Mouse (Mus musculus): ENCODE data around the gene Borcs8. TPM values are rescaled to one million over a fixed set of nuclear protein-coding genes. Genes with fewer than 3 reads are reported as not detected.

Borcs8 gene
- polyA plus RNA-seq, 1 experiment from 2014 or later = 44.9 TPM

- 0 out of 2 replicates have a peak overlapping the region, but pooled peaks have one; percentile 17 for H3K9ac ChIP-seq
- H3K27ac ChIP-seq = no peak overlapping the region
- H3K4me3 ChIP-seq = 0 out of 2 replicates have a peak overlapping the region, but pooled peaks have one; percentile 18
- H3K4me1 ChIP-seq = peaks cover 6% of the 10 kb centered on the region
- peaks cover 22% of the 10 kb centered on the region for H3K27me3 ChIP-seq
- ATAC-seq (ENCODE audit: borderline replicate concordance, extremely low read depth, low FRiP score, low TSS enrichment) = peak; percentile 80
- peak overlapping the region; percentile 50 for H3K4me2 ChIP-seq
- no peaks in the 10 kb centered on the region for H3K36me3 ChIP-seq
- under 1% methylated on average over 21 of the region's 21 CpGs for WGBS
- no peaks in the 10 kb centered on the region for H3K9me3 ChIP-seq
Observed at GRCm38 (mm10) chr8:70166504-70167110, 27.3 kb downstream of the Borcs8 start.

DNA sequence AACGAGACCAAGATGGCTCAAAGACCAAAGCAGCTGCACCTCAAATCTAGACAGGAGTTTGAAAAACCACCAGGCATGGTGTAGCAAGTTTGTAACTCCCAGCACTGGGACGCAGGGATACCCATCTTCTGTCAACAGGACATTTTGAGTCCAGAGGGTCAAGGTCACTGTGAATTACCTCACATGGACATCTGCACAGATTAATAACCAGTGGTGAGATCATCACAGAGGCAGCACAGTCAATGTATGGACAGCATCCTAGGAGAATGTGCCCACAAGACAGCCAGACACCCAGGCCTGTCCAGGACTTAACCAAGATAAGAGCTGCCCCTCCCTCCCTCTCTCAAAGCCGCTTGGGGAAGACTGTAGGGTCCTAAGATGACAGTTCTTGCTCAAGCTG, 30.8 kb downstream of the Borcs8 start:
- no peak overlapping the region for H3K4me3 ChIP-seq
- H3K9ac ChIP-seq = no peak overlapping the region
- H3K4me2 ChIP-seq = no peak overlapping the region
- no peaks in the 10 kb centered on the region for H3K9me3 ChIP-seq
- ATAC-seq (ENCODE audit: borderline replicate concordance, extremely low read depth, low FRiP score, low TSS enrichment) = no peak
- no peak overlapping the region for H3K27ac ChIP-seq
- H3K27me3 ChIP-seq = peaks cover 14% of the 10 kb centered on the region
- no peaks in the 10 kb centered on the region for H3K36me3 ChIP-seq
- WGBS = 66% methylated on average over 3 of the region's 3 CpGs
- peaks cover 22% of the 10 kb centered on the region for H3K4me1 ChIP-seq

- Histone ChIP-seq H3K4me1 (peaks cover 22% of the 10 kb centered on the region), H3K9ac (no peak overlapping the region), H3K27ac (no peak overlapping the region), H3K27me3 (peaks cover 7% of the 10 kb centered on the region; the same call in 1 of the 2 replicates), H3K36me3 (no peaks in the 10 kb centered on the region), H3K9me3 (no peaks in the 10 kb centered on the region), H3K4me2 (no peak overlapping the region), H3K4me3 (no peak overlapping the region)
- 68% methylated on average over 3 of the region's 3 CpGs for WGBS
- ATAC-seq (ENCODE audit: borderline replicate concordance, extremely low read depth, low FRiP score, low TSS enrichment) = no peak
Observed at GRCm38 (mm10) chr8:70170748-70171147, 31.4 kb downstream of the Borcs8 start.

DNA sequence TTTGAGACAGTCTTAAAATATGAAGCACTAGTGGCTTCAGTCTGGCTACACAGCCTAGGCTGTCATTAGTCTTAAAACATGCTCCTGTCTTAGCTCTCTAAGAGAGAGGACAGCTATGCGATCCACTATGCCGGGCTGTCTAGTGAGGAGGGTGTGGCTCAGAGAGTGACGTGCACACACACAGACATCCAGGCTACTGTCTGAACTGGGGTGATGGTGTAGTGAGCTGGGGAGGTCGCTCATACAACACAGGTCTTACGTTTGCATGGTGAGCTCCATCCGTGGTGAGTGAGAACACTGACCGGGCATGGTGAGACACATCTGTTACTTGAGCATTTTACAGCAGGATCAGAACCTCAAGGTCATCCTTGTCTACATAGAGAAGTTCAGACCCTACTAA, 31.9 kb downstream of the Borcs8 start:
- Histone ChIP-seq H3K27ac (no peak overlapping the region), H3K4me3 (no peak overlapping the region), H3K9ac (no peak overlapping the region), H3K4me2 (no peak overlapping the region), H3K36me3 (no peaks in the 10 kb centered on the region), H3K4me1 (peaks cover 22% of the 10 kb centered on the region), H3K9me3 (no peaks in the 10 kb centered on the region), H3K27me3 (peaks cover 3% of the 10 kb centered on the region; the same call in 1 of the 2 replicates)
- 84% methylated on average over 7 of the region's 7 CpGs for WGBS
- no peak for ATAC-seq (ENCODE audit: borderline replicate concordance, extremely low read depth, low FRiP score, low TSS enrichment)

DNA sequence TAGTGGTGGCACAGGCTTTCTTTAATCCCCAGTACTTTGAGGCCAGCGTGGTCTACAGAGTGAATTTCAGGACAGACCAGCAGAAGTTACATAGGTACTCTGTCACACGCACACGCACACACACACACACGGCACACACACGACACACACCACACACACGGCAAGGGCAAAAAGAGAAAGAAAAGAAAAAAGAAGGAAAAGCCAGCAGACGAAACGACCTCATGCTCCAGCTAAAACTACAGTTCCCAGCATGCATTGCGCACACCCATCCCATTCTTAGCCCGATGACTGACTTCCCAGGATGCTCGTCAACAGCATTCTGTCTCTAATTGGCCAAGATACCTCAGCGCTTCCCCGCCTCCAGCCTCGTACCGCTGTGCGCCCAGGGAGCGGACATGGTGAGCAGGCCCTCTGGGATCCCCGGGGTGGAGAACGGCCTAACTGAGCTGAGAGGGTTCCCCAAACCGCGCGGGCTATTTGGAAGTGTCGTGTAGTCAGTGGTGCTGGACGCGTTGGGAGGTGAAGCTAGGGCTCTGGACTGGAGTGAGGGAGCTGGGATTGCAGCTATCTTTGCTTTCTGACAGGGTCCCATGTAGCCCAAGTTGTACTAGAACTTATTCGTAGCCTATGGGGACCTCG, 32.9 kb downstream of the Borcs8 start, which contains the start of gene Tmem161a:
Gene Tmem161a, plus strand, starts transcription at position 314 of the 639 bp plus-strand sequence.
- Histone ChIP-seq H3K36me3 (peaks cover 5% of the 10 kb centered on the region; the same call in 1 of the 2 replicates), H3K4me3 (peak within 1 kb of the TSS; percentile 52), H3K27ac (peak within 1 kb of the TSS; percentile 29; the same call in 1 of the 2 replicates), H3K9ac (peak within 1 kb of the TSS; percentile 56), H3K4me2 (peak within 1 kb of the TSS; percentile 56), H3K9me3 (no peaks in the 10 kb centered on the region), H3K4me1 (peaks cover 17% of the 10 kb centered on the region), H3K27me3 (no peaks in the 10 kb centered on the region)
- 2% methylated on average over 27 of the region's 27 CpGs for WGBS
- ATAC-seq (ENCODE audit: borderline replicate concordance, extremely low read depth, low FRiP score, low TSS enrichment) = peak; percentile 96

DNA sequence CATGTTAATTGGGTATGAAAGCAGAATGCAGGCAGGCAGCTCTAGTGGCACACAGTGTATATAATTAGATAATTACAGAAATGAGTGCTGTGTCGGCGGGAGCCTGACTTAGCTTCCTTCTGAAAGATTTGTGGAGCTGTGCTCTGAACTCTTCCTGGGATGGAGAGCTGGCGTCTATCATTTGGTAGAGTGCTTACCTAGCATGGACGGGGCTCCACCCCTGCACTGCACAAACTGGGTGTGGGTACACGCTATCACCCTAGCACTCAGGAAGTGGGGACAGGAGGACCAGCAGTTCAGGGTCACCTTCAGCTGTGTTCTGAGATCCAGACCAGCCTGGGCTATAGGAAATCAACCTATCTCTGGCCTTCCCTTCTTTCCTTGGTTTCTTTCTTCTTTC, 34.0 kb downstream of the Borcs8 start:
- Histone ChIP-seq H3K27me3 (no peaks in the 10 kb centered on the region), H3K9ac (no peak overlapping the region), H3K4me3 (no peak overlapping the region; the same call in 1 of the 2 replicates), H3K4me1 (peaks cover 17% of the 10 kb centered on the region), H3K9me3 (no peaks in the 10 kb centered on the region), H3K4me2 (peak overlapping the region; percentile 56; the same call in 1 of the 2 replicates), H3K27ac (no peak overlapping the region), H3K36me3 (peaks cover 9% of the 10 kb centered on the region; the same call in 1 of the 2 replicates)
- no peak for ATAC-seq (ENCODE audit: borderline replicate concordance, extremely low read depth, low FRiP score, low TSS enrichment)
- WGBS = 75% methylated on average over 5 of the region's 5 CpGs

DNA sequence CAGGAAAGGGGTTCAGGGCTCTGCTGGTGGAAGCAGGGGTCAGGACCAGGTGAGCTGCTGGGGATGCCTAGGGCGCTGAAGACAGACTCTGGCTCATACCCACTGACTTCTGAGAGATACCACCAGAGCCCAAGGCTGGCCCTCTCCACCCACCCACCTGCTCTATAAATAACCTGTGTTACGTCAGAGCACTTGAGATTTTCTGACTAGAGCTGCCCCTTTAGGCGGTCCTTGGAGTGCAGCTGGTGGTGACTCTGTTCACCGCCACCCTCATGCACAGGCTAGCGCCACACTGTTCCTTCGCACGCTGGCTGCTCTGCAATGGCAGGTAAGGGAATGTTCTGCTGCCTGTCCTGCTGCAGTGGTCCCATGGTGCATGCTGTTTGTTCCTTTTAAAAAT, 34.8 kb downstream of the Borcs8 start:
- H3K4me2 ChIP-seq = 0 out of 2 replicates have a peak overlapping the region, but pooled peaks have one; percentile 13
- no peaks in the 10 kb centered on the region for H3K27me3 ChIP-seq
- WGBS = 57% methylated on average over 7 of the region's 7 CpGs
- ATAC-seq (ENCODE audit: borderline replicate concordance, extremely low read depth, low FRiP score, low TSS enrichment) = 0 out of 2 replicates have a peak, but pooled peaks have one; percentile 3
- no peaks in the 10 kb centered on the region for H3K9me3 ChIP-seq
- peaks cover 14% of the 10 kb centered on the region; the same call in 1 of the 2 replicates for H3K36me3 ChIP-seq
- H3K27ac ChIP-seq = no peak overlapping the region
- H3K4me3 ChIP-seq = no peak overlapping the region
- H3K9ac ChIP-seq = no peak overlapping the region
- H3K4me1 ChIP-seq = peaks cover 17% of the 10 kb centered on the region

DNA sequence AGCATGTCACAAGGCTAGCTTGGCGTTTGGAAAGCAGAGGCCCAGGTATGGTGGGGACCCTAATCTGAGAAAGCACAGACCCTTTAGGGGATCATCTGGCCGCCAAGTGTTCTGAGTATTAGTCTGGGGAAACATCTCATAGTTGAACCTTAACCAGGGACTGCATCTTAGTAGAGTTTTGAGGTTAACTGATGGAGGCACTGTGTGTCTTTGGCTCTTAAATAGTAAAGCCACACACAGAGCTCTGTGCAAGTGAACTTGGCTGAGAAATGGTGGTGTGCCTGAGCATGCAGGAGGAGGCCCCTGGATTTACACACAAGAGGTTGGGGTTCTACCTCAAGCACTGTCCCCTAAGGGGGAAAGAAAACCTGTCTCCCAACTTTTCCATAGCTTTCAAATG, 38.9 kb downstream of the Borcs8 start:
- Histone ChIP-seq H3K4me2 (no peak overlapping the region), H3K36me3 (peaks cover 44% of the 10 kb centered on the region), H3K9ac (no peak overlapping the region), H3K4me3 (no peak overlapping the region), H3K9me3 (no peaks in the 10 kb centered on the region), H3K27ac (no peak overlapping the region), H3K4me1 (peaks cover 12% of the 10 kb centered on the region), H3K27me3 (no peaks in the 10 kb centered on the region)
- 90% methylated on average over 2 of the region's 2 CpGs for WGBS
- ATAC-seq (ENCODE audit: borderline replicate concordance, extremely low read depth, low FRiP score, low TSS enrichment) = no peak

GRCm38 (mm10) chr8:70179082-70179481, 39.8 kb downstream of the Borcs8 start:
- Histone ChIP-seq H3K9me3 (no peaks in the 10 kb centered on the region), H3K4me2 (no peak overlapping the region), H3K27ac (no peak overlapping the region), H3K36me3 (peaks cover 46% of the 10 kb centered on the region), H3K9ac (no peak overlapping the region), H3K27me3 (no peaks in the 10 kb centered on the region), H3K4me3 (no peak overlapping the region), H3K4me1 (peaks cover 3% of the 10 kb centered on the region)
- WGBS = 97% methylated on average over 4 of the region's 4 CpGs
- ATAC-seq (ENCODE audit: borderline replicate concordance, extremely low read depth, low FRiP score, low TSS enrichment) = no peak

DNA sequence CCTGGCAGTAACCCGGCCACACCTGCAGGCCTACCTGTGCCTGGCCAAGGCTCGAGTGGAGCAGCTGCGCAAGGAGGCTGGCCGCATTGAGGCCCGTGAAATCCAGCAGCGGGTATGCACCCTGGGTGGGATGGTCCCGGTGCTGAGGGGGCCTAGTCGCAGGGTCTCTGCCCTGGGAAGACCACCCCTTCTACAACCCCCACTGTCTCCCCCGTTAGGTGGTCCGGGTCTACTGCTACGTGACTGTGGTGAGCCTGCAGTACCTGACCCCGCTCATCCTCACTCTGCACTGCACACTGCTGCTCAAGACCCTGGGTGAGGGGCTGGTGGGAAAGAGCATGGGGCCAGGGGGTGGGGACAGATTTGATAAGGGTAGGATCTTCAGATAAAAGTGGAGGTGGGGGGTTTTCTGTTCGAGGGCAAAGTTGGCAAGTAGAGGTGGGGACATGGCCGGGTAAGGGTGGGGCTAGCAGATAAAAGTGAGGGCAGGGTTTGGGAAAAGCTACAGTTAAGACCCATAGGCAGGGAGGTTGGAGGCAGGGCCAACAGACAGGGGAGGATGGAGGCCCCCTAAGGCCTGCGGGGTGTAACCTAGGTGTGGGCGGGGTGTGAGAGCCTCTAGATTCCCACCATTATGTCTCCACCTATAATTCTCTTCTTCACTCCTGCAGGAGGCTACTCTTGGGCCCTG, 42.1 kb downstream of the Borcs8 start:
- peaks cover 46% of the 10 kb centered on the region for H3K36me3 ChIP-seq
- no peaks in the 10 kb centered on the region for H3K27me3 ChIP-seq
- WGBS = 74% methylated on average over 16 of the region's 16 CpGs
- H3K9me3 ChIP-seq = no peaks in the 10 kb centered on the region
- ATAC-seq (ENCODE audit: borderline replicate concordance, extremely low read depth, low FRiP score, low TSS enrichment) = 0 out of 2 replicates have a peak, but pooled peaks have one; percentile 12
- H3K4me1 ChIP-seq = no peaks in the 10 kb centered on the region
- no peak overlapping the region for H3K4me2 ChIP-seq
- H3K4me3 ChIP-seq = no peak overlapping the region
- no peak overlapping the region for H3K9ac ChIP-seq
- no peak overlapping the region for H3K27ac ChIP-seq

- 43% methylated on average over 2 of the region's 2 CpGs for WGBS
- Histone ChIP-seq H3K4me3 (no peak overlapping the region), H3K4me1 (no peaks in the 10 kb centered on the region)
Observed at GRCm38 (mm10) chr8:70181903-70182252, 42.6 kb downstream of the Borcs8 start.

DNA sequence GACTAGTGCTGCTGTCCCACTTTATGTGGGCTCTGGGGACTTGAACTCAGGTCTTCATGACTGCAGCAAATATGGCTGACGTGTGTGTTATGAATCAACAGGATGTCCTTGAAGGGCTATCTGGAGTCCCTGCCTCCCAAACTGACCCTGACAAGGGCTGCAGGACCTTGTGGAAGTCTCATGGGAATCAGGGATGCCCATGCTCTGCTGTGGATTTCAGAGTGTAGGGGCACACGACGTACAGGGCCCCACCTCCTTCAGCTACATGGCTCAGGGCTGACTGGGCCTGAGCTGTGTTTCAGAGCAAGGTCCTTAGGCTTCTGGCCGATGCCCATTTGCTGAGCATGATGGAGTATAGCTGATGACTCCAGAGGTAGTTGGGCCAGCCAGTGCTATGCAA, 43.9 kb downstream of the Borcs8 start:
- WGBS = 85% methylated on average over 4 of the region's 4 CpGs
- Histone ChIP-seq H3K4me2 (no peak overlapping the region), H3K27ac (no peak overlapping the region), H3K4me1 (no peaks in the 10 kb centered on the region), H3K27me3 (no peaks in the 10 kb centered on the region), H3K9me3 (no peaks in the 10 kb centered on the region), H3K4me3 (no peak overlapping the region), H3K36me3 (peaks cover 38% of the 10 kb centered on the region), H3K9ac (no peak overlapping the region)
- no peak for ATAC-seq (ENCODE audit: borderline replicate concordance, extremely low read depth, low FRiP score, low TSS enrichment)

More at GRCm38 (mm10) chr8:70181903-70182252, 42.6 kb downstream of the Borcs8 start:
- Histone ChIP-seq H3K9ac (no peak overlapping the region), H3K27ac (no peak overlapping the region), H3K36me3 (peaks cover 44% of the 10 kb centered on the region), H3K27me3 (no peaks in the 10 kb centered on the region), H3K4me2 (no peak overlapping the region), H3K9me3 (no peaks in the 10 kb centered on the region)
- 0 out of 2 replicates have a peak, but pooled peaks have one; percentile 19 for ATAC-seq (ENCODE audit: borderline replicate concordance, extremely low read depth, low FRiP score, low TSS enrichment)

Measured in lung, embryonic 15.5 days (tissue).